Mouse (Mus musculus): ENCODE data around the gene Gata5. TPM values are rescaled to one million over a fixed set of nuclear protein-coding genes. Genes with fewer than 3 reads are reported as not detected.

Gata5 gene
- total RNA-seq, 2 experiments from 2014 or later, result not detected

- ATAC-seq (replicated peaks; ENCODE audit: low FRiP score, poor library complexity, severe bottlenecking), result no peak
Observed at GRCm38 (mm10) chr2:180314292-180314691, 20.2 kb downstream of the Gata5 start.

DNA sequence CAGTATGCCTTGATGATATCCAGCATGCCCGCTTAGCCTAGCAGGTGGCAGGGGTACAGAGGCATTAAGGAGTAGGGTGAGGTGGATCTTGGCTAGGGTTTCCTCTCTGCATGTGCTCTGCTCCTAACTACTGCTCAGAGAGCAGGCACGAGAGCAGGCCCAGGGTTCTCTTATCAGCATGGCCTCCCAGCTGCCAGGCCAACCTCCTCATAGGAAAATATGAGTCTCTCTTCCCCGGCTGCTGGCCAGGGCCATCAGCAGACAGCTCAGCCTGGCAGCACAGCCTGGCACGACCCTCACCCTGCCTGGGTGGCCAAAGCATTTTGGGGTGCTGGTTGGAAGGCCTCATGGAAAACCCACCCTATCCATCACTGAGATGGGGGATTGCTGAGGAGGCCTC, 23.4 kb downstream of the Gata5 start:
- no peak for ATAC-seq (replicated peaks; ENCODE audit: low FRiP score, poor library complexity, severe bottlenecking)

- ATAC-seq (replicated peaks; ENCODE audit: low FRiP score, poor library complexity, severe bottlenecking), result no peak
Observed at GRCm38 (mm10) chr2:180307680-180308079, 26.8 kb downstream of the Gata5 start.

DNA sequence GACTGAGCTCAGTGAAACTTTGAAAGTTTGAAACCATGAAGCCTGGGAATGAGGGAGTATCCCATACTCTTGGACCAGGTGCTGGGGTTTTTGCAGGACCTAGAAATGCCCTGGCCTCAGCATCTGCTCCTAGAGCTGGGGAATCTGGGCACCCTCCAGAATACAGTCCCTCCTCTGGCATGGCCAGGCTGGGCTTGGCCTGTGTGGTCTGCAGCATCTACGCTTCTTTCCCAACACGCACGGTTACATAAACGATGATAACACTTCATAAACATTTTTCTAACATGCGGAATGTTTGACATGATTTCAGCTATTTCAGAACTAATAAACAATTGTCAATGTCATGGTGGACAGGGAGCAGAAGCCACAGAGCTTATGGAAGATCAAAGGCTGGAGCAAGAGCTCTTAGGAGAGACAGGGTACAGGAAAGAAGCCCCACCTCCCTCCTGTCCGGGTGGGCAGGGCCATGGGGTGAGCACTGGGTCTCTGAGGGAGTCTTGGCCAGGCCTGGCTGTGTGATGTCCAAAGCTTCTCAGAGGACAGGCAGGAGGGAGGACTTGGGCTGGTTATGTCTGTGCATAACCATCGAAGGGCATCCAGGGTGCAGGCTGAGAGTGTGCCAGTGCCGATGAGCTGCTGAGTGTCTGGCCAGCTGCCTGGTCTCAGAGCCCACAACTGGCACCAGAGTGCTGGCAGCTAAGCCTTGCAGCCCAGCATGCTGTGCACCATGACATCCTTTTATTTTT, 27.9 kb downstream of the Gata5 start:
- no peak for ATAC-seq (replicated peaks; ENCODE audit: low FRiP score, poor library complexity, severe bottlenecking)

GRCm38 (mm10) chr2:180306009-180306408, 28.5 kb downstream of the Gata5 start:
- ATAC-seq (replicated peaks; ENCODE audit: low FRiP score, poor library complexity, severe bottlenecking), result no peak

DNA sequence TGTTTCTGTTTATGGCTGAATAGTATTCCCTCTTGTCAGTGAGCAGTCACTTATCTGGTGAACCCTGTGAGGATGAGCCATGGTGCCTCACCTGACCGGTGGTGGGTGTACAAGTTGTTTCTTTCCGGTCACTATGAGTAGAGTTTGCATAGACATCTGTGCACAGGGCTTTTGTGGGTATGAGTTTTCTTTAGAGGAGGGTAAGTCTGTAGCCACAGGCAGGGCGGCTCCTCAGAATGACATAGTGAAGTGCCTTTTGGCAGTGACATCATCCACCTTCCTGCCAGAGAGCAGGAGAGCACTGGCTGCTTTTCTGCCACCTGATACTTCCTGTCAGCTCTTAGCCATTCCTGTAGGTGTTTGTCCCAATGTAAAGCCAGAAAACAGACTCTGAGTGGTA, 29.0 kb downstream of the Gata5 start:
- no peak for ATAC-seq (replicated peaks; ENCODE audit: low FRiP score, poor library complexity, severe bottlenecking)

GRCm38 (mm10) chr2:180304554-180304953, 29.9 kb downstream of the Gata5 start:
- no peak for ATAC-seq (replicated peaks; ENCODE audit: low FRiP score, poor library complexity, severe bottlenecking)

DNA sequence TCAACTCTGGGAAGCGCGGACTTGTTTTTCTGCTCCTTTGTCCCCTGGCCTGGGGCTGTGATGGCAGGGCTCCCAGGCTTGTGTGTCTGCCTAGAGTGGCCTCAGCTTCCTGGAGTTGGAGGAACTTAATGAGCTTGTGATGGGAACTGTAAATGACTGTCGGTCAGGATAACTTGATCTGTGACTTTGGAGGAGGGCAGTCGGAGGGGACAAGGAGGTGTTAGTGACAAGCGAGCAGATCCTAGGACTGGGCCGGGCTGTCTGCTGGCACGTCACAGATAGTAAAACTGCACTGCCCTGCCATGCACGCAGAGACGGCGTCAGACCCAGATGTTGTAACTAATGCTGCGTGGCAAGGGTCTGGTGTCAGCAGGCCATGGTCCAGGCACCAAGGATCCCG, 31.0 kb downstream of the Gata5 start:
- no peak for ATAC-seq (replicated peaks; ENCODE audit: low FRiP score, poor library complexity, severe bottlenecking)

GRCm38 (mm10) chr2:180302201-180302600, 32.3 kb downstream of the Gata5 start:
- ATAC-seq (replicated peaks; ENCODE audit: low FRiP score, poor library complexity, severe bottlenecking), result no peak

- no peak for ATAC-seq (replicated peaks; ENCODE audit: low FRiP score, poor library complexity, severe bottlenecking)
Observed at GRCm38 (mm10) chr2:180300771-180301170, 33.7 kb downstream of the Gata5 start.

GRCm38 (mm10) chr2:180300252-180300651, 34.2 kb downstream of the Gata5 start:
- no peak for ATAC-seq (replicated peaks; ENCODE audit: low FRiP score, poor library complexity, severe bottlenecking)

DNA sequence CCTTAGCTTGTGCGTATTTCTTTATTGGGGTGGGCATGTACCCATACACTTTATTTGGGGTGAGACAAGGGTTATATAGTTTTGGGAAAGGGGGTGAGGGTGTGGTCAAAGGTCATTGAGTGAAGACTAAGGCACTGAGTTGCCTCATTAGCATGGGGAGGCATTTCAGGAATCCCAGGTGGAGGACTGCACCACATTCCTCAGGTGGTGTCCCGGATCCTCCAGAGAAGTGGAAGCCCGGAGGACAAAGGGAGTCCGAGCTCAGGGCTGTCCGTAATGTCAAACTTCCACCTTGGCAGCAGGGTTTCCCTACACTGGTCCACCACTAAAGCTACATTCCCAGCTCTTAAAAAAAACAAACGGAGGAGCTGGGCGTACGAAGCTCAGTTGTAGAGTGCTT, 41.6 kb downstream of the Gata5 start:
- ATAC-seq (replicated peaks; ENCODE audit: low FRiP score, poor library complexity, severe bottlenecking), result no peak

GRCm38 (mm10) chr2:180292026-180292425, 42.5 kb downstream of the Gata5 start:
- no peak for ATAC-seq (replicated peaks; ENCODE audit: low FRiP score, poor library complexity, severe bottlenecking)

DNA sequence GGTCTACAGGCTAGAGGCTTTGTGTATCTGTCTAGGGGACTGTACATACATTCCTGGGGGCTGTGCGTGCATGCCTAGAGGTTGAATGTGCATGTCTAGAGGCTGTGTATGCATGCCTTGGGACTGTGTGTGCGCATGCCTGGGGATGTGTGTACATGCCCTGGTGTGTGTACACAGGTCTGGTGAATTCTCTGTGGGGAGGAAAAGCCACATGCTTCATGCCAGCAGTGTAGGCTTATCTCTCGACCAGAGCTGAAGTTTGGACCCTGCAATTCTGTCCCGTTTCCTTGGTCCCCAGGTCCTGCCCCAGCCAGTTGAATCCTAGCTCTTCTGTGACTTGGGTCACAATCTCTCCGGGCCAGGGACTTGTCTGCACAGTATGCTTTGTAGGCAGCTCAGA, 42.9 kb downstream of the Gata5 start:
- ATAC-seq (replicated peaks; ENCODE audit: low FRiP score, poor library complexity, severe bottlenecking), result no peak

DNA sequence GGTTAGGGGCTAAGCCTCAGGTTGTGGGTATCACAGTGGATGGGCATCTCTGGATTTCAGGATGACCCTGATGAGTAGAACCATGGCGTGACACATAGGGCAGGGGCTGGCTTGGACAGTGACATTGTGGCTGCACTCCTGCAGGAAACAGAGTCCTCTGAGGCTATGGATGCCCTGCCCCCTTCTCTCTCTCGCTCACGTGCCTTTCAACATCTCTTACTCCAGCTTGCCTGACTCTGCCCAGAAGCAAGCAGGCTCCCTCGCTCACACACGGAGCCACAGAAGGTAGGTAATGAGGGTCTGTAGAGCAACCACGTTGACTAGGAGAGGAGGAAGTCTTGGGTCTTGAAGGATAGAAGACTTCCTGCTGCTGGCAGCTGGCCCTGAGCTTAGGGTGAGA, 44.0 kb downstream of the Gata5 start:
- ATAC-seq (replicated peaks; ENCODE audit: low FRiP score, poor library complexity, severe bottlenecking), result no peak

DNA sequence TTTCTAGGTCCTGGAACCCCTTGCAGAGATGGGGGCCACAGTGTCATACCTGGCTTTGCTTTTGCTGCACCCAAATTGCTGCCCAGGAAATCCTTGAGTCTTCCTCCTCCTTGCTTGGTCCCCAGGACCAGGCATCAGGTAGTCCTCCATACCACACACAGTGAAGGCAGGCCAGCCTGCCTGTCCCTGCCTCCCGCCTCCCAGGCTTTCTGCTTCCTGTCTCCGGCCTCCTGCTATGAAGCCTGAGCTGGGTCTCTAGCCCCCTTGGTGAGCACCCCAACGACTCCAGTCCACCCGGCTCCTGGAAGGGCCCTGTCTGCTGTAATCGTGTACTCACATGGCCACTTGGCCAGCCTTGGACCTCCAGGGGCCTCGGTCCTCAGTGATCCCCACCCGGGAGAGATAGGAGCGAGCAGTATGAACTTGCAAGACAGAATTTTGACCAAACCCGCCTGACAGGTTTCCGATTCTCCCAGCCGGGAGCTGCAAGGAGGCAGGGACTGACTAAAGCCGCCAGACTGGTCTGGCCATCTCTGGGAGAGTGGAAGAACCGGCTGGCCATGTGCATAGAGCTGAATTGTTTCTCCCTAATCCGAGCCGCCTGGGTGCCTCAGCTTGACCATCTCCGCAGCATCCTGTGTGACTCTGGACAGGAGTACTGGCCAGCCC, 44.9 kb downstream of the Gata5 start, which contains the start of gene Rbbp8nl:
TSS of gene Rbbp8nl (minus strand) at position 440 of the 669 bp plus-strand sequence.
- ATAC-seq (replicated peaks; ENCODE audit: low FRiP score, poor library complexity, severe bottlenecking), result no peak

DNA sequence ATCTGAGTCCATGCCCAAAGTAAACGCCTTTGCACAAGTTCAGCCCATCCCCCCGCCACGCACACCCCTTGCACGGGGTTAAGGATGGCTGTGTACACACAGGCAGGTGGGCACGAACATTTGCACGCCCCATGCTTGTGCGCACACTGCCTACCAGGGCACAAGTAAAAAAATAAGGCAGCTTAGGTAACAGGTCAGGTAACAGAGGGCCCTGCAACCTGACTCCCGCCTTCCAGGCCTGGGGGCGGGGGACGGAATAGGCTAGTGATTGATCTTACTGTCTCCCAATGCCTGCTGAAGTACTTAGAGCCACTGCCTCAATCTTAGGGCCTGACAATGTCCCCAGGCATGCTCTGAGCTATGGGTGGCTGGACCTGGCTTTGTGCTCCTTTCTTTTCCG, 45.5 kb downstream of the Gata5 start:
- no peak for ATAC-seq (replicated peaks; ENCODE audit: low FRiP score, poor library complexity, severe bottlenecking)

- no peak for ATAC-seq (replicated peaks; ENCODE audit: low FRiP score, poor library complexity, severe bottlenecking)
Observed at GRCm38 (mm10) chr2:180279321-180279720, 55.2 kb downstream of the Gata5 start.

DNA sequence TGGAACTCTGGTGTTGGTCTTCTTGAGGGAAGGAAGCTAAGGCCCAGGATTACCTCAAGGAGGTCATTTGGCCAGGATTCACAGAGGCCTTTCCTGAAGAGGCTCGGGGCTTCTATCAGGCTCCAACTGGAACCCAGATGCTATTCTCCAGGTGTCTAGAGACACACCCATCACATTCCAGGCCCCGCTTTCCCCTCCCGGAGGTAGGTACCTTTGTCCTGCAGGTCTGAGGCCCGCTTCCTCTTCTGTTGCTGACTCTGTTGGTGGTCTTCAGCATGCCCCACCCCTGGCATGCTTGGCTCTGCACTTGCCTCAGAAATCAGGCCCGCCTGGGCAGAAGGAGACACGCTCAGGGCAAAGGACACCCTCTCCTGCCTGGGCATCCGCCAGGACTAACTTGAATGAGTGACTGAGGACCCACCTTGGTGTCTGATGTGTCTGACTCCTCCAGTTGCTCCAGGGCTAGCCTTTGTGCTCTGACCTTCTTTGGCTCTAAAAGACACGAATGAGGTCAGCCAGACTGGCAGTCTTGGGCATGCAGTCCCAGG, 56.7 kb downstream of the Gata5 start:
- ATAC-seq (replicated peaks; ENCODE audit: low FRiP score, poor library complexity, severe bottlenecking), result no peak

DNA sequence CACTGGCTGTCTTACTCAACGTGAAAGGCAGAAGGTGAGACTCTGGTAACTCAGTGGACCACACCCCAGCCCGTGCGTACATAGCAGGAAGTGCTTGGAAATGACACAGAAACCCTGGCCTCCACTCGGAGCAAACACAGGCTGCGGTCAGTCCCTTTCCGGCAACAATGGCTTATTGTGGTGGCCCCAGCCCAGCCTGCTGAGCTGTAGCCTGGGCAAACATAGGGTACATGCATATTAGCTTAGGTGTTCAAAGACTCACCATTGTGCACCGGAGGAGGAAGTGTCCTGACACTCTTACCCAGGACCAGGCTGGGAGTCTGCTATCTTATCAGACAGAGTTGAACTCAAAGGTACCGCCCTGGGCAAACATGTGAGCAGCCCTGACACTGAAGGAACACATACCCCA, 57.6 kb downstream of the Gata5 start:
- ATAC-seq (replicated peaks; ENCODE audit: low FRiP score, poor library complexity, severe bottlenecking), result no peak

DNA sequence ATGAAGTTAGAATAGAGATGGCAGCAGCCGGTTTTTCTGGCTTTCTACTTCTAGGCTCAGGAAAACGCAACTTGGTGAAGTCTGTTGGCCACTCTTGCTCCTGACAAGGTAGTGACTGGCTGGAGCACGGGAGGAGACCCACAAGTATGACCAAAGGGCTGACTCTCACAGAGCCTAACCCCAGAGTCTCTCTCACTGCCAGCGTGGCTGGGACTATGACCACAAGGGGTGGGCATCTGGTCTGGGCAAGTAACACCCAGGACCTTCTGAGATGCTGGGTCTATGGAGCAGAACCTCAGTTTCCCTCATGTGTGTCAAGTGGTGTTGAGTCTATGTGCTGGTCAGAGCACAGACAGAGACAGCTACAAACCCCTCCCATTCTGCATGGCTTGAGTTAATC, 58.1 kb downstream of the Gata5 start:
- no peak for ATAC-seq (replicated peaks; ENCODE audit: low FRiP score, poor library complexity, severe bottlenecking)

Data from erythroid progenitor cell, adult 5-6 weeks (primary cell).